Mouse (Mus musculus): ENCODE results near the gene Nphp1. TPM values are rescaled to one million over a fixed set of nuclear protein-coding genes. Genes with fewer than 3 reads are reported as not detected.
A peak's percentile ranks its signal among the peaks of the same experiment; 100 is the strongest.

Nphp1 gene
- polyA plus RNA-seq, 1 experiment from 2014 or later: 33.5 TPM

- Histone ChIP-seq H3K9me3 (no peaks in the 10 kb centered on the region), H3K4me2 (replicated peaks) (no peak overlapping the region), H3K4me1 (no peaks in the 10 kb centered on the region), H3K36me3 (peaks cover 58% of the 10 kb centered on the region), H3K9ac (no peak overlapping the region), H3K4me3 (no peak overlapping the region), H3K27me3 (no peaks in the 10 kb centered on the region), H3K27ac (no peak overlapping the region)
- no peak for ATAC-seq (ENCODE audit: low FRiP score, low read depth)
- WGBS: 60% methylated on average over 15 of the region's 15 CpGs
Measured at GRCm38 (mm10) chr2:127773938-127774577, 14.6 kb downstream of the Nphp1 start.

GRCm38 (mm10) chr2:127761587-127761986 is 27.1 kb downstream of the Nphp1 start:
- Histone ChIP-seq H3K4me1 (no peaks in the 10 kb centered on the region), H3K27ac (no peak overlapping the region), H3K9ac (no peak overlapping the region), H3K27me3 (no peaks in the 10 kb centered on the region), H3K4me2 (replicated peaks) (no peak overlapping the region), H3K9me3 (no peaks in the 10 kb centered on the region), H3K36me3 (peaks cover 63% of the 10 kb centered on the region), H3K4me3 (no peak overlapping the region)
- 86% methylated on average over 5 of the region's 5 CpGs for WGBS
- ATAC-seq (ENCODE audit: low FRiP score, low read depth): no peak

DNA sequence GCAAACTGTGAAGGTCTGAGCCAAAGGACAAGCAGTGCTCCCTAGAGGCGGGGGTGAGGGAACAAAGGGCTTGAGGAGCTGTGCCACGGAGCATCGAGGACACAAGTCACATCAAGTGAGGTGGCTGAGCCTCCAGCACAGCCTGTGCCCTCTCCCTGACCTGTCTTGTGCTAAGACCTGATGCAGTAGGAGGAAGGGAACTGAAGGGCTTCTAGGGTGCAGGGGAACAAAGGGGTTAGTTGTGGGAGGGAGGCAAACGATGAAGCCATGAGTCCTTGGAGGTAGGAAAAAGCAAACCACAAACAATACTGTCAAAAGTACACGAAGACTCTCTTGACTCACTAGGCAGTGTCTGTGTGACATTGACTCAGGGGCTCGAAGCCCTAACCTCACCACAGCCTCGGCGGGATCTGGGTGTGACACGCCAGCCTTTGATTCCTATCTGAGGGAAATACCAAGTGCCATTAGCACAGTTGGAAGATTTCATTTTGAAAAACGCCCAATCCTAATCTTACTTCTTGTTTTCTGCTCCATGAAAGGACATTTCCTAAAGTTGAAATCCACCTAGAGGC is 28.2 kb downstream of the Nphp1 start:
- 81% methylated on average over 10 of the region's 10 CpGs for WGBS
- ATAC-seq (ENCODE audit: low FRiP score, low read depth): no peak
- no peaks in the 10 kb centered on the region for H3K9me3 ChIP-seq
- H3K27ac ChIP-seq: no peak overlapping the region
- no peak overlapping the region for H3K4me2 ChIP-seq (replicated peaks)
- H3K9ac ChIP-seq: no peak overlapping the region
- no peaks in the 10 kb centered on the region for H3K27me3 ChIP-seq
- H3K36me3 ChIP-seq: peaks cover 68% of the 10 kb centered on the region
- no peak overlapping the region for H3K4me3 ChIP-seq
- no peaks in the 10 kb centered on the region for H3K4me1 ChIP-seq

- H3K27ac ChIP-seq: no peak overlapping the region
- H3K36me3 ChIP-seq: peaks cover 67% of the 10 kb centered on the region
- H3K27me3 ChIP-seq: no peaks in the 10 kb centered on the region
- H3K9me3 ChIP-seq: no peaks in the 10 kb centered on the region
- no peaks in the 10 kb centered on the region for H3K4me1 ChIP-seq
- no peak overlapping the region for H3K4me2 ChIP-seq (replicated peaks)
- no peak for ATAC-seq (ENCODE audit: low FRiP score, low read depth)
- no peak overlapping the region for H3K9ac ChIP-seq
- 91% methylated on average over 6 of the region's 6 CpGs for whole genome bisulfite sequencing
- H3K4me3 ChIP-seq: no peak overlapping the region
Measured at GRCm38 (mm10) chr2:127760014-127760413, 28.7 kb downstream of the Nphp1 start.

- no peaks in the 10 kb centered on the region for H3K9me3 ChIP-seq
- no peak overlapping the region for H3K4me2 ChIP-seq (replicated peaks)
- H3K4me1 ChIP-seq: no peaks in the 10 kb centered on the region
- no peak for ATAC-seq (ENCODE audit: low FRiP score, low read depth)
- peaks cover 63% of the 10 kb centered on the region for H3K36me3 ChIP-seq
- H3K27me3 ChIP-seq: no peaks in the 10 kb centered on the region
- no peak overlapping the region for H3K4me3 ChIP-seq
- no peak overlapping the region for H3K27ac ChIP-seq
- H3K9ac ChIP-seq: no peak overlapping the region
- WGBS: 85% methylated on average over 5 of the region's 5 CpGs
Measured at GRCm38 (mm10) chr2:127759157-127759880, 29.4 kb downstream of the Nphp1 start.

DNA sequence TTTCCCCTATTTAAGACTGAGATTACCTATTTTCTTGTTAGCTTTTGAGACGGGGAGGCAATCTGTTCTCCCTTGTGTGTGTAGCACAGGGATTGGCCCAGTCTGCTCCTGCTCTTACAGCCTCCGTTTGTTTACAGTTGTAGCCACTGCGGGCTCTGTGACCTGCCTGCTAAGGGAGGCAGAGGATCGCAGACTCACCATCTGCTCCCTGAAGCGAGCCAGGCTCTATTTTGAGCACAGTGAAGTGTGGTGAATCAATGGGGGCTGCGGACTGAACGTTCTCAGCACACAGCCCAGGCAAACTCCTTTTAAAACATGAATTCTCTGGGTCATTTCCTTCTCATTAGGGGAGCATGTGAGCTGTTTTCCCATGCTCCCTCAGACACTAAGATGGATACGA is 31.5 kb downstream of the Nphp1 start:
- peaks cover 56% of the 10 kb centered on the region for H3K36me3 ChIP-seq
- WGBS: 23% methylated on average over 8 of the region's 8 CpGs
- no peak for ATAC-seq (ENCODE audit: low FRiP score, low read depth)
- H3K9ac ChIP-seq: no peak overlapping the region
- no peak overlapping the region for H3K4me2 ChIP-seq (replicated peaks)
- H3K9me3 ChIP-seq: no peaks in the 10 kb centered on the region
- no peaks in the 10 kb centered on the region for H3K27me3 ChIP-seq
- no peak overlapping the region for H3K27ac ChIP-seq
- no peak overlapping the region for H3K4me3 ChIP-seq
- H3K4me1 ChIP-seq: no peaks in the 10 kb centered on the region

DNA sequence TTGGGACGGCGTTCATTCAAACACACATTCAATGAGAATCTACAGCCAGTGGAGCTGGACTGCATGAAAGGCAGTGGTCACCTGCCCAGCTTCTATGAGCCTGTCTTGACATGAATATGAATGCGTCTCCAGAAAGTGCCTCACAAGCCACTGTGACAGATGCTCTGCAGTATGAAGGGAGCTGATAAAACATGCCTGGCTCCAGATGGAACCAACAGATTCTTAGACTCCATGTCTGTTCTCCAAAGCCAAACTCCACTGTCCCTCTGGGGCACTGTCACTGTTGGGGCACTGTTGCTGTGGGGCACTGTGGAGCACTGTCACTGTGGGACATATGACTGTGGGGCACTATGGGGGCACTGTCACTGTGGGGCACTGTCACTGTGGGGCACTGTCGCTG is 34.6 kb downstream of the Nphp1 start:
- Histone ChIP-seq H3K4me1 (no peaks in the 10 kb centered on the region), H3K9ac (no peak overlapping the region), H3K4me2 (replicated peaks) (no peak overlapping the region), H3K36me3 (peaks cover 31% of the 10 kb centered on the region), H3K9me3 (no peaks in the 10 kb centered on the region), H3K4me3 (no peak overlapping the region), H3K27ac (no peak overlapping the region), H3K27me3 (no peaks in the 10 kb centered on the region)
- WGBS: 90% methylated on average over 4 of the region's 4 CpGs
- no peak for ATAC-seq (ENCODE audit: low FRiP score, low read depth)

- ATAC-seq (ENCODE audit: low FRiP score, low read depth): no peak
- H3K4me2 ChIP-seq (replicated peaks): no peak overlapping the region
Measured at GRCm38 (mm10) chr2:127751849-127752610, 36.7 kb downstream of the Nphp1 start.

DNA sequence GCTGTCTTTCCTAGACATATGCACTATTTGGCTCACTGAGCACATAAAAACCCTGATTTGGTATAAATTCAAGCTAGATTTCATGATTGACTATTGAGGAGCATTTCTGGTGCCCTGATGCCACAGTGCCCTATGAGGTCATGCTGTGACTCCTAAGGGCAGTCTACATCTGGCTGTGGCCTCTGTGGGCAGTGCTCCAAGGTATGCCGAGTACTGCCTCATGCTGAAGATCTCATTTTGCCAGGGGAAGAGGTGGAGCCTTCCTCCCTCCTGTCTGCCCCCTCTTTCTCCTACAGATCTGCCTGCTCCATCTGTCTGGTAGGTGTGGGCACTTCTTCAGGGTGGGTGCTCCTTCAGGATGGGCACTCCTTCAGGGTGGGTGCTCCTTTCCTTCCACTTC is 39.3 kb downstream of the Nphp1 start:
- no peaks in the 10 kb centered on the region for H3K27me3 ChIP-seq
- no peak overlapping the region for H3K9ac ChIP-seq
- H3K4me1 ChIP-seq: no peaks in the 10 kb centered on the region
- no peaks in the 10 kb centered on the region for H3K9me3 ChIP-seq
- H3K36me3 ChIP-seq: 0 out of 2 replicates have a peak, but pooled peaks cover 8% of the 10 kb centered on the region
- no peak for ATAC-seq (ENCODE audit: low FRiP score, low read depth)
- H3K4me3 ChIP-seq: no peak overlapping the region
- WGBS: 59% methylated on average over 1 of the region's 1 CpGs
- no peak overlapping the region for H3K4me2 ChIP-seq (replicated peaks)
- H3K27ac ChIP-seq: no peak overlapping the region

More at GRCm38 (mm10) chr2:127751849-127752610, 36.7 kb downstream of the Nphp1 start:
- H3K9ac ChIP-seq: no peak overlapping the region
- no peak overlapping the region for H3K27ac ChIP-seq
- H3K4me1 ChIP-seq: no peaks in the 10 kb centered on the region
- no peaks in the 10 kb centered on the region for H3K9me3 ChIP-seq
- H3K4me3 ChIP-seq: no peak overlapping the region
- no peaks in the 10 kb centered on the region for H3K27me3 ChIP-seq
- 72% methylated on average over 11 of the region's 11 CpGs for WGBS
- H3K36me3 ChIP-seq: peaks cover 20% of the 10 kb centered on the region; the same call in 1 of the 2 replicates

DNA sequence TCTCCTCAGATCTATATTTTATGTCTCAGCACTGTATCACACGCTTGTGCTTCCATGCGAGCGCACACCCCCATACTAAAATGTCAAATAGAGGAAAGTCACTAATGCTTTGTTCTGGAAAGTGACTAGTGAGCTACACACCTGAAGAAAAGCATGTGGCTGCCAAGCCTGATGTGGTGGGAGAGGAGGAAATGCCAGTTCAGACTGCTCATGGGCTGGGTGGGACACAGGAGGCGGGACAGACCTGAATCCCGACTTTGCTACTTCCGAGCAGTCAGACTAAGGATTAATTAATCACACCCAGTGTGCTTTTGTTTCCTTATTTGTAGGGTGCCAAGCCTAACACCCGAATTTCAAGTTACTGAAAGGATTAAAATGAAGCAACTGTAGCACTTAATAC is 40.4 kb downstream of the Nphp1 start:
- 0 out of 2 replicates have a peak, but pooled peaks cover under 1% of the 10 kb centered on the region for H3K36me3 ChIP-seq
- no peak overlapping the region for H3K27ac ChIP-seq
- 75% methylated on average over 7 of the region's 7 CpGs for WGBS
- H3K9ac ChIP-seq: no peak overlapping the region
- no peak overlapping the region for H3K4me3 ChIP-seq
- H3K27me3 ChIP-seq: no peaks in the 10 kb centered on the region
- no peaks in the 10 kb centered on the region for H3K4me1 ChIP-seq
- no peak for ATAC-seq (ENCODE audit: low FRiP score, low read depth)
- no peaks in the 10 kb centered on the region for H3K9me3 ChIP-seq
- H3K4me2 ChIP-seq (replicated peaks): no peak overlapping the region

DNA sequence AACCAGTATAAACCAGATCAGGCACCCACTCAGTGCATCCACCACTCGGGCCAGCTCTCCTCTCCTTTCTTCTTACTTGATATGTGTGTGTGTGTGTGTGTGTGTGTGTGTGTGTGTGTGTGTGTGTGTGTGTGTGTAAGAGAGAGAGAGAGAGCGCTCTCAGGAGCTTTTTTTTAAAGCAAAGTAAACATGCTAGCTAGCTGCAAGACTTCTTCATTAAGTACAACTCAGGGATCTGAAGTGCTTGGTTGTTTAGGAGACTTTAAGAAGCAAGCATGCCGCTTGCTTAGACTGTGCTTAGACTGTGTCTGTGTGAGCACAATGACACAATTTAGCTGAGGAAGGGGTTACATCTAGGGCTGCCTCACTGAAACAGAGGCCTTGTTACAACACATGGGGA is 46.1 kb downstream of the Nphp1 start:
- no peaks in the 10 kb centered on the region for H3K4me1 ChIP-seq
- no peaks in the 10 kb centered on the region for H3K27me3 ChIP-seq
- no peak overlapping the region; the same call in 1 of the 2 replicates for H3K9ac ChIP-seq
- H3K4me3 ChIP-seq: no peak overlapping the region
- H3K27ac ChIP-seq: peak overlapping the region; percentile 61; the same call in 1 of the 2 replicates
- 67% methylated on average over 3 of the region's 3 CpGs for WGBS
- H3K36me3 ChIP-seq: peaks cover 7% of the 10 kb centered on the region
- no peak overlapping the region for H3K4me2 ChIP-seq (replicated peaks)
- ATAC-seq (ENCODE audit: low FRiP score, low read depth): no peak
- H3K9me3 ChIP-seq: no peaks in the 10 kb centered on the region
